Mouse (Mus musculus) bone marrow macrophage, adult 2 months (primary cell): ENCODE measurements at regions not wholly inside any gene's neighbourhood (a gene's known extent, or its start where the extent isn't known, plus 50 kb on each side); places are given as distances from the start of the nearest gene placed in this dataset.

ENCODE experiments used
- CTCF ChIP-seq: IDR thresholded peaks from 2 replicates; pipeline ENCODE4 v1.5.1; 2012; ENCODE audit warnings: low read depth, mild to moderate bottlenecking, low read length, moderate library complexity
- POLR2A ChIP-seq: IDR thresholded peaks from 2 replicates; pipeline ENCODE4 v1.6.1; 2012; ENCODE audit warnings: mild to moderate bottlenecking, low read depth, low read length, borderline replicate concordance

DNA sequence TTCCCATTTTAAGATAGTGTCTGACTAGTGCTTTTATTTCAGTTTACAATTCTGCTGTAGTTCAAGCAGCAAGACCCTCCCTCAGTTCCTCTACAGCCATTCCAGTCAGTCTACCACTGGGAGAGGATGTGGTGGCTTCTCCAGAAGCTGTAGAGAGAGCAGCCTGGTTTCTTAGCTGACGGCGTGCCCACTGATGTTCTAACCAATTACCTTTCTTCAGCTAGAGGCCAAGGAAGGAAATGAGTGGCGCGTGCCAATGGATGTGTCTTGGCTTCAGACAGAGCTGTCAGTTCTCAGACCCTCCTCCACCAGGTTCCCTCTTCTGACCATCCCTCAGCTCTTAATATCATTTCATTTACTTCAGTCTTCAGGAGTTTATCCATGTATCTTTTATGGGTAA lies 264.7 kb upstream of the Smim15 start:
- TF ChIP-seq CTCF: no peak
- no peak for TF ChIP-seq POLR2A
